Mouse (Mus musculus) neural tube, embryonic 15.5 days (tissue): Measurements from ENCODE around the gene Ncoa4. TPM values are rescaled to one million over a fixed set of nuclear protein-coding genes. Genes with fewer than 3 reads are reported as not detected.
"Not testable (repeated sequence)": the region's sequence is repeated elsewhere in the genome, so short reads cannot be mapped to it uniquely, and the experiment has no call there.

Experiments
- ATAC-seq: fragments of 200-750 bp; cut with Nextera tagmentation; 2 replicates; pipeline ENCODE4 v1.8.0; 2017; ENCODE audit warnings: mild to moderate bottlenecking, moderate TSS enrichment, moderate library complexity; ENCODE audit not compliant: low FRiP score
- H3K27ac ChIP-seq: fragments of 300-500 bp; sonication (generic); replicated peaks from 2 replicates; pipeline ENCODE4 v1.5.1; 2015; ENCODE audit warnings: mild to moderate bottlenecking, inconsistent platforms
- H3K27me3 ChIP-seq: fragments of 300-500 bp; sonication (generic); replicated peaks from 2 replicates; pipeline ENCODE4 v1.6.1; 2015; ENCODE audit warnings: inconsistent platforms
- H3K36me3 ChIP-seq: fragments of 300-500 bp; sonication (generic); 2 replicates; pipeline ENCODE4 v1.6.1; 2015; ENCODE audit warnings: inconsistent platforms
- H3K4me1 ChIP-seq: fragments of 300-500 bp; sonication (generic); 2 replicates; pipeline ENCODE4 v1.6.1; 2015; ENCODE audit warnings: inconsistent platforms
- H3K4me2 ChIP-seq: fragments of 300-500 bp; sonication (generic); 2 replicates; pipeline ENCODE4 v1.6.1; 2015; ENCODE audit warnings: inconsistent platforms, mild to moderate bottlenecking, moderate library complexity
- H3K4me3 ChIP-seq: fragments of 300-500 bp; sonication (generic); replicated peaks from 2 replicates; pipeline ENCODE4 v1.5.1; 2015; ENCODE audit warnings: mild to moderate bottlenecking, inconsistent platforms
- H3K9ac ChIP-seq: fragments of 300-500 bp; sonication (generic); replicated peaks from 2 replicates; pipeline ENCODE4 v1.6.1; 2015; ENCODE audit warnings: mild to moderate bottlenecking, inconsistent platforms
- H3K9me3 ChIP-seq: fragments of 300-500 bp; sonication (generic); replicated peaks from 2 replicates; pipeline ENCODE4 v1.6.1; 2016; ENCODE audit warnings: inconsistent platforms
- WGBS: fragments of 180-500 bp; shearing (Covaris S2); methylation state at CpG from one replicate; pipeline ENCODE4 v1.1.7; 2015; ENCODE audit warnings: mixed read lengths; 5-methylcytosine and 5-hydroxymethylcytosine counted together
- polyA plus RNA-seq: library from polyadenylated mRNA; unstranded; fragments of >200 nt; fragmentation: Nextera tagmentation; extraction: Ambion mirVana; gene quantifications from 2 replicates; pipeline ENCODE4 v1.2.1, GENCODE M21; 2015

The Ncoa4 gene
- polyA plus RNA-seq, 1 experiment from 2014 or later: 97.9 TPM

- not testable (repeated sequence) for H3K9me3 ChIP-seq, H3K27me3 ChIP-seq, H3K4me2 ChIP-seq, H3K27ac ChIP-seq, H3K4me3 ChIP-seq, H3K4me1 ChIP-seq, H3K9ac ChIP-seq, ATAC-seq
- WGBS: 79% methylated on average over 5 of the region's 5 CpGs
- H3K36me3 ChIP-seq: peaks cover 48% of the 10 kb centered on the region
Measured at GRCm38 (mm10) chr14:32176590-32176989, 16.9 kb downstream of the Ncoa4 start.

- no peak for ATAC-seq
- 93% methylated on average over 10 of the region's 10 CpGs for WGBS
Measured at GRCm38 (mm10) chr14:32179393-32180195, 19.9 kb downstream of the Ncoa4 start.

GRCm38 (mm10) chr14:32180861-32181260, 21.2 kb downstream of the Ncoa4 start:
- Histone ChIP-seq H3K36me3 (peaks cover 52% of the 10 kb centered on the region), H3K27ac (no peak overlapping the region), H3K9me3 (no peaks in the 10 kb centered on the region), H3K27me3 (no peaks in the 10 kb centered on the region), H3K4me2 (no peak overlapping the region), H3K9ac (no peak overlapping the region), H3K4me3 (no peak overlapping the region), H3K4me1 (no peaks in the 10 kb centered on the region)
- ATAC-seq: no peak
- WGBS: 88% methylated on average over 6 of the region's 6 CpGs

More at GRCm38 (mm10) chr14:32179393-32180195, 19.9 kb downstream of the Ncoa4 start:
- Histone ChIP-seq H3K4me1 (no peaks in the 10 kb centered on the region), H3K9ac (no peak overlapping the region), H3K27ac (no peak overlapping the region), H3K9me3 (no peaks in the 10 kb centered on the region), H3K36me3 (peaks cover 51% of the 10 kb centered on the region), H3K4me3 (no peak overlapping the region), H3K4me2 (no peak overlapping the region), H3K27me3 (no peaks in the 10 kb centered on the region)

- Histone ChIP-seq H3K27ac (no peak overlapping the region), H3K36me3 (peaks cover 72% of the 10 kb centered on the region), H3K4me3 (no peak overlapping the region), H3K9me3 (no peaks in the 10 kb centered on the region), H3K4me1 (no peaks in the 10 kb centered on the region), H3K4me2 (no peak overlapping the region), H3K9ac (no peak overlapping the region), H3K27me3 (no peaks in the 10 kb centered on the region)
- 96% methylated on average over 4 of the region's 4 CpGs for WGBS
- no peak for ATAC-seq
Measured at GRCm38 (mm10) chr14:32183846-32184245, 24.2 kb downstream of the Ncoa4 start.

- H3K9me3 ChIP-seq: no peaks in the 10 kb centered on the region
- H3K36me3 ChIP-seq: peaks cover 52% of the 10 kb centered on the region
- ATAC-seq: no peak
- 89% methylated on average over 6 of the region's 6 CpGs for WGBS
- H3K4me3 ChIP-seq: no peak overlapping the region
- no peaks in the 10 kb centered on the region for H3K4me1 ChIP-seq
- H3K4me2 ChIP-seq: no peak overlapping the region
- H3K9ac ChIP-seq: no peak overlapping the region
- H3K27ac ChIP-seq: no peak overlapping the region
- H3K27me3 ChIP-seq: no peaks in the 10 kb centered on the region
Measured at GRCm38 (mm10) chr14:32190627-32191391, 31.1 kb downstream of the Ncoa4 start.

- ATAC-seq: no peak
- H3K4me2 ChIP-seq: no peak overlapping the region
- H3K9ac ChIP-seq: no peak overlapping the region
- H3K27ac ChIP-seq: no peak overlapping the region
- no peak overlapping the region for H3K4me3 ChIP-seq
- H3K36me3 ChIP-seq: peaks cover 49% of the 10 kb centered on the region
- H3K4me1 ChIP-seq: no peaks in the 10 kb centered on the region
- no peaks in the 10 kb centered on the region for H3K9me3 ChIP-seq
- 95% methylated on average over 5 of the region's 5 CpGs for WGBS
- no peaks in the 10 kb centered on the region for H3K27me3 ChIP-seq
Measured at GRCm38 (mm10) chr14:32191926-32192325, 32.3 kb downstream of the Ncoa4 start.

- no peaks in the 10 kb centered on the region for H3K9me3 ChIP-seq
- H3K27ac ChIP-seq: no peak overlapping the region
- 62% methylated on average over 3 of the region's 3 CpGs for WGBS
- no peak overlapping the region for H3K4me3 ChIP-seq
- ATAC-seq: no peak
- H3K9ac ChIP-seq: no peak overlapping the region
- no peak overlapping the region for H3K4me2 ChIP-seq
- H3K36me3 ChIP-seq: peaks cover 48% of the 10 kb centered on the region
- H3K27me3 ChIP-seq: no peaks in the 10 kb centered on the region
- H3K4me1 ChIP-seq: no peaks in the 10 kb centered on the region
Measured at GRCm38 (mm10) chr14:32192437-32192836, 32.8 kb downstream of the Ncoa4 start.

- H3K27ac ChIP-seq, H3K4me3 ChIP-seq, ATAC-seq, H3K4me1 ChIP-seq, H3K9me3 ChIP-seq, H3K4me2 ChIP-seq, H3K9ac ChIP-seq, H3K27me3 ChIP-seq: not testable (repeated sequence)
- peaks cover 46% of the 10 kb centered on the region for H3K36me3 ChIP-seq
- 90% methylated on average over 5 of the region's 5 CpGs for WGBS
Measured at GRCm38 (mm10) chr14:32193557-32193956, 33.9 kb downstream of the Ncoa4 start.

GRCm38 (mm10) chr14:32201354-32201753, 41.7 kb downstream of the Ncoa4 start:
- Histone ChIP-seq H3K27me3 (no peaks in the 10 kb centered on the region), H3K9me3 (no peaks in the 10 kb centered on the region), H3K4me2 (peak overlapping the region; percentile 78), H3K4me1 (peaks cover 30% of the 10 kb centered on the region), H3K4me3 (peak overlapping the region; percentile 69), H3K27ac (peak overlapping the region; percentile 79; the same call in 1 of the 2 replicates), H3K9ac (peak overlapping the region; percentile 77), H3K36me3 (peaks cover 22% of the 10 kb centered on the region)
- 0% methylated on average over 26 of the region's 26 CpGs for WGBS
- ATAC-seq: peak; percentile 56

GRCm38 (mm10) chr14:32201791-32202451, 42.3 kb downstream of the Ncoa4 start, which contains the start of the genes Timm23 and Parg:
Gene Timm23, minus strand, starts transcription at chr14:32201898.
Gene Parg, plus strand, starts transcription at chr14:32201949.
- Histone ChIP-seq H3K4me1 (peaks cover 30% of the 10 kb centered on the region), H3K36me3 (peaks cover 20% of the 10 kb centered on the region), H3K9ac (peak within 1 kb of the TSS; percentile 77), H3K27me3 (no peaks in the 10 kb centered on the region), H3K27ac (peak within 1 kb of the TSS; percentile 79), H3K4me3 (peak within 1 kb of the TSS; percentile 69), H3K9me3 (no peaks in the 10 kb centered on the region), H3K4me2 (peak within 1 kb of the TSS; percentile 88)
- WGBS: under 1% methylated on average over 75 of the region's 77 CpGs
- ATAC-seq: peak; percentile 96

- no peaks in the 10 kb centered on the region for H3K4me1 ChIP-seq
- no peaks in the 10 kb centered on the region for H3K9me3 ChIP-seq
- H3K36me3 ChIP-seq: peaks cover 6% of the 10 kb centered on the region; the same call in 1 of the 2 replicates
- H3K27me3 ChIP-seq: no peaks in the 10 kb centered on the region
- no peak for ATAC-seq
- H3K4me3 ChIP-seq: no peak overlapping the region
- H3K4me2 ChIP-seq: no peak overlapping the region
- H3K9ac ChIP-seq: no peak overlapping the region
- no peak overlapping the region for H3K27ac ChIP-seq
Measured at GRCm38 (mm10) chr14:32226601-32227000, 66.9 kb downstream of the Ncoa4 start.
